Mouse (Mus musculus) lung, adult 2 months (tissue): Measurements from ENCODE around the gene Jup.

Experiments
- CTCF ChIP-seq: fragments of 200-500 bp; IDR thresholded peaks from 2 replicates; pipeline ENCODE4 v1.5.1; 2011; ENCODE audit warnings: mild to moderate bottlenecking, low read length, control low read depth; ENCODE audit not compliant: insufficient read depth
- POLR2A ChIP-seq: fragments of 200-500 bp; IDR thresholded peaks from 2 replicates; pipeline ENCODE4 v1.6.1; 2011; ENCODE audit warnings: low read depth, mild to moderate bottlenecking, control low read depth, low read length, borderline replicate concordance; ENCODE audit errors: extremely low read depth

GRCm38 (mm10) chr11:100396886-100397599, 520 bp downstream of the Jup start:
- no peak for TF ChIP-seq CTCF
- no peak; the same call in 1 of the 2 replicates for TF ChIP-seq POLR2A
